Mouse (Mus musculus) layer of hippocampus, adult 18-20 months (tissue): ENCODE results near the gene Scrn2. TPM values are rescaled to one million over a fixed set of nuclear protein-coding genes. Genes with fewer than 3 reads are reported as not detected.

Experiments
- DNase-seq, 2 experiments: peaks; one replicate each; pipeline ENCODE4 v3.0.0; 2022; ENCODE audit warnings: low spot score in 2 of 2
- total RNA-seq, 2 experiments: library from RNA; stranded (reverse); gene quantifications; 2 replicates each; pipeline ENCODE4 v1.2.3; 2021

Scrn2 gene
- total RNA-seq, 2 experiments from 2014 or later: 4.0 to 4.9 TPM

DNA sequence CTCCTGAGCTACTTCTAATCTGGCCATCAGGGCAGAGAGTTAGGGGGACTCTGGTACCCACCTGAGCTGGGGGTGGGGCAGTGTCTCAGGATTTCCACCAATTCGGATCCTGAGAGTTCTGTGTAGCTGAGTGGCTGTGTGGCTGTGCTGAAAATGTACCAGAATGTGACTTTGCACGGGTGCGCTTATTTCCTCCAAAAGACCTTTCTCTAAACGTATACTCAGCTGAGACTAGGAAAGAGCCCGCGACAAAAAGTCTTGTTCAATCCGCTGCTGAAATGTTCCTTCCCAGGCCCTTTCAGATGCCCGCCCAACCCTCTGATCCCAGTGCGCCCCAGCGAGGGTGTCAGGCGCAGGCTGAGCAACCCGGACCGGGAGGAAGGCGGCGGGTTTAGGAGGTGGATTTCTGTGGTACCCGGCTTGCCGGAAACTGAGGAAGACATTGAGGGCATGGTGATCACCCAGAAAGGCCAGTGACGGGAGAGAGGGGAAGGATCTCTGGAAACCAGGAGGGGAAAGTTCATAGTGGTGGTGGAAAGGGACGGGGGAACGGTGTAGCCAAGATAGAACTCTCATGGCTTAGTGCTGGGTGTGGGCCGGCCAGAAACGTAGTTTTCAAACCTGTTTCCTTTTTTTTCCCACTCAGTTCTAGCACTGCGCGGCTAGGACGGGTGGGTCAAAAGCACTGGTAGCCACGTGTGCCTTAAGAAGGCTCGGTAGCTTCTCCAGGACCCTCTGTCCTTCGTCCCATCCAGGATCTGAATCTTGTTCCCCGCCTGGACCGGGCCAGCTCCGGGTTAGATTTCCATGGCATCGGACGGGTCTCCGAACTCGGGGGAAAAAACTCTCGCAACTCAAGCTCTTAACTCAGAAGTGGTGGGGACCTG is 11.8 kb upstream of the Scrn2 start:
- DNase-seq: no peak

DNA sequence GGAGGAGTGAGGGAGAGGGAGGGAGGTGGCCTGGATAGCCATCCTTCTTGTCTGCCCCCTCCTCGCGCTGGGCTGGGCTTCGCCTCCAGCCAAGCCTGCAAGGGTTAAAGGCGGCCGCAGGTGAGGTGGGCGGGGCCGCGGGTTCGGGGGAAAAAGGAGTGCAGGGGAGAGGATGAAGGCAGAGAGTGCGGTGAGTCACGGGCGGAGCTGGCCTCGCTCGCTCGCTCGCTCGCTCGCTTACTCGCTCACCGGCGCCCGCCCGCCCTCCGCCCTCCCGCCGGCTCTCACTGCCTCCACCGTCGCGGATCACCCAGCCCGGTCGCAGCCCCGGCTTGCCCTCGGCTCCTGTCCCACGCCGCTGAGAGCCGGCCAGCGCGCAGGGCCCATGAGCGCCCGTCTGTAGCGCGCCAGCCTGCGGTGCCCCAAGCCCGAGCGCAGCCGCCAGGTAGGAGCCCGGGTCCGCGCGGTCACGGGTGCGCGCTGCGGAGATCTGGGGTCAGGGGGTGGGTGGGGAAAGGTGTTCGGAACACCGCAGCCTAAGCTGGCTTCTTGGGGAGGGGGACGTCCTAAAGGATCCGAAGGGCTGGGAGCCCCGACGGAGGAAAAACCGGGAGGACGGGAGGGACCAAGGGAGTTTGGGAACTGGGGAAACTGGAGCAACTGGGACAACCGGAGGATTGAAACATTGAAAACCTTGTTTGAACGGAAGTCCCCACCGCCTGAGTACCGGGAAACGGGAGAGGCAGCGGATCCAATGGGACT is 11.0 kb upstream of the Scrn2 start:
- no peak for DNase-seq

DNA sequence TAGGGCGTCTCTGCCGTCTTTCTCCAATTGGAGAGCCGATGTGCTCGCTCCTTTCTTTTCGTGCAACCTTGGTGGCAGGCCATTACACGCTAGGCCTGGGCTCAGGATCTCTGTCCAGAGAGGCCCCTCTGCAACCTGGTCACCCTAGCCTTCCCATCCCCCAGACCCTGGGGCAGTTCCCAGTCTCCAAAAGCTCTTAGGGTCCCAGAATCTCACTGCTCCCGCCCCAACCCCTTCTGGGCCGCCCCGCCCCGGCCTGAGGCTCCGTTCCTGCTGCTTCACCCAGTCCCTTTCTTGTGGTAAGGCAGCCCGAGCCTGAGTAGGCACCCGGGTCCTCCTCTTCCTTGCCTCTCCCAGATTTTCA is 10.4 kb upstream of the Scrn2 start:
- DNase-seq: no peak

DNA sequence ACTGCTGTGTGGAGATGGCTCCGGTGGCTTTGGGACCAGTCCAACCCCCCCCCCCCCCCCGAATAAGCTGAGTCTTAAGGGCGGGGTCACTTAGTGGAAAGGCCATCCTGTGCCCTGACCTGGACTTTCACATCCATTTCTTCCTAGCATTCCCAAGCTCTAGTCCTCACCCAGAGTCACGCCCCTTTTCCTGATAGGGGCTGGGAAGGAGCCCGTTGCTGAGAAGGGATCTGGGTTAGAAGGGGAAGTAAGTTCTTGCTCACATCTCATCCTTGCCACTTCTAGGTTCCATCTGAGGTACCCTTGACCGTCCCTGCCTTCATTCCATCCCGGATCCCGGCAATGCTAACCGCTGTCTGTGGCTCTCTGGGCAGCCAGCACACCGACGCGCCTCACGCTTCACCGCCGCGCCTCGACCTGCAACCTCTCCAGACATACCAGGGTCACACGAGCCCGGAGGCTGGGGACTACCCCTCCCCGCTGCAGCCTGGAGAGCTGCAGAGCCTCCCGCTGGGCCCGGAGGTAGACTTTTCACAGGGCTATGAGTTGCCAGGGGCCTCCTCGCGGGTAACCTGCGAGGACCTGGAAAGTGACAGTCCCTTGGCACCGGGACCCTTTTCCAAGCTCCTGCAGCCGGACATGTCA is 8.5 kb upstream of the Scrn2 start:
- no peak for DNase-seq

DNA sequence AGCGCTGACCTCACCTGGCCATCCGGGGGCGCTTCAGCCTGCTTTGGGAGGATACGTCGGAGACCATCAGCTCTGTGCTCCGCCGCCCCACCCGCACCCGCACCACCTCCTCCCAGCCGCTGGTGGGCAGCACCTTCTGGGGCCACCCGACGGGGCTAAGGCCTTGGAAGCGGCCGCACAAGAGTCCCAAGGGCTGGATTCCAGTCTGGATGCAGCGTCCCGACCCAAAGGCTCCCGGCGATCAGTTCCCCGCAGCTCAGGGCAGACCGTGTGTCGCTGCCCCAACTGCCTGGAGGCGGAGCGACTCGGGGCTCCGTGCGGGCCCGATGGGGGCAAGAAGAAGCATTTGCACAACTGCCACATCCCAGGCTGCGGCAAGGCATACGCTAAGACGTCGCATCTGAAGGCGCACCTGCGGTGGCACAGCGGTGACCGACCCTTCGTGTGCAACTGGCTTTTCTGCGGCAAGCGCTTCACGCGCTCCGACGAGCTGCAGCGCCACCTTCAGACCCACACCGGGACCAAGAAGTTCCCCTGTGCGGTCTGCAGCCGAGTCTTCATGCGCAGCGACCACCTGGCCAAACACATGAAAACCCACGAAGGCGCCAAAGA is 7.8 kb upstream of the Scrn2 start:
- DNase-seq: peak; percentile 30 to 55

DNA sequence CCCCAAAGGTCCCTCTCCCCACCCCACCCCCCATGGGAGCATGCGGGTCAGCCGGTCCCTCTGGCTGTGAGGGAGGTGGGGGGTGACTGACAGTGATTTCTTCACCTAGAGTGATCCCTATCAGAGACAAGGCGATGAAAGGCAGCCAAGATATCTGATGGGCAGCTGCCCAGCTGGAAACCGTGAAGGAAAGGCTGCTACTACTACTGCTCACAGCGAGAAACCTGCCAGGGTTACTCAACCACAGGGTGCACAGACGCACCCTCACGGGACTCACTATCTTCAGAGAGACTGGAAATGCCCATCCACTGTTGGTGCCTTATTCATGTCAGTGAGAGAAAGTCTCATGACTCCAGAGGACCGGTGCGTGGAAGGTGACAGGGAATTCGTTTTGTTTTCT is 4.8 kb upstream of the Scrn2 start:
- DNase-seq: no peak

DNA sequence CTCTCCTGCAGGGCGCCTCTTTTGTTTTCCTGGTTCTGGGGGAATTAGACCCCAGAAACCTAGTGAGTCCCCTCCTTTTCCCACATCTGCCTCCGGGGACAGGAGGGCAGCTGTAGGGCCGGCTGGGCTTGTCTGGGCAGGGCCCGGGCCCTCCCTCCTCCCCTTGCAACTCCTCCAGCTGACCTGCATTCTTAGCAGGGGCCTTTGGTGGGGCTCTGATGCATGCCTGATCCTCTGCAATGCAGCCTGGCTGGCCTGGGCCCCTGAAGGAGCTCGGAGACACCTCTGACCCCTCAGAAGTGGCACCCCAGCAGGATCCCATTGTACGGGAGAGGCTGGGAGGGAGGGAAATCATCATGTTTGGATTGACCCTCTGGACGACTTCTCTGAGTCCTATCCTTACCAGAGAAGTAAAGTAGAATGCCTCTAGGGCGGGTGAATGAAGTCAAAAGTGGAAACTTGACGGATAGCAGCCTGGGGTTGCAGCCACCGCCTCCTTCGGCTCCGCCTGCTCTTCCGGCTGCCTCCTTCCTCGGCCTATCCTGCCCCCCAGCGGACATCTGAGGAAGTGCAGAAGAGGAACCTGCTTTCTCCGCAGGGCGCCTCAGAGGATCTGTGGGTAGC is 3.9 kb upstream of the Scrn2 start:
- DNase-seq: peak; percentile 65 to 82

DNA sequence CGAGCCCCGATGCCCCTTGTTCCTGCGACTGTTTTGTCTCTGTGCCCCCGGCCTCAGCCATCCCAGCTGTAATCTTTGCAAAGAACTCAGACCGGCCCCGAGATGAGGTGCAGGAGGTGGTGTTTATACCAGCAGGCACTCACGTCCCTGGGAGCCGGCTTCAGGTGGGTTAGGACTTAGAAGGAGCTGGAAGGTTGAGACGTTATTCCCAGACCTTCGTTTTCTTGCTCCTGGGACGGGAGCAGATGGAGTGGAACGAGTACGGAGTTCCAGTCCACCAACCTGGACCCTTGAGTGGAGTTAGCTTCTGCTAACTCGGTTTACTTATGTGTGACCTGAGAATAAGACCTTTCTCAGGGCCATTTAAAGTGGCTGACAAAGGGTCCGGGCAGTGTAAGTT is 688 bp downstream of the Scrn2 start:
- no peak for DNase-seq

DNA sequence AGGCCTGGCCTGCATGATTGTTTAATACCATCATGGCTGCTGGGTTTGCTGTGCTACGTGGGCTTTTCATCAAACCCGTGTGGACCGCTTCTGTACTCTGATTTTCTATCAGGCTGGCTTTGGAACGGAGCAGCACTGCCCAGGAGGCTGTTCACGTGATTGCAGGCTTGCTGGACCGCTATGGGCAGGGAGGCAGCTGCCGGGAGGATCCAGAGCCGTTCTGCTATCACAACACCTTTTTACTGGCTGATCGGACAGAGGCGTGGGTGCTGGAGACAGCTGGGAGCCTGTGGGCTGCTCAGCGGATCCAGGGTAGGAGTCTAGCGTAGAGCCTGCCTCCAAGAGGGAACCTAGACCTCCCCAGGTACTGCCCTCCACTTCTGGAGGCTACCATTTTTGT is 2.2 kb downstream of the Scrn2 start:
- DNase-seq: no peak

DNA sequence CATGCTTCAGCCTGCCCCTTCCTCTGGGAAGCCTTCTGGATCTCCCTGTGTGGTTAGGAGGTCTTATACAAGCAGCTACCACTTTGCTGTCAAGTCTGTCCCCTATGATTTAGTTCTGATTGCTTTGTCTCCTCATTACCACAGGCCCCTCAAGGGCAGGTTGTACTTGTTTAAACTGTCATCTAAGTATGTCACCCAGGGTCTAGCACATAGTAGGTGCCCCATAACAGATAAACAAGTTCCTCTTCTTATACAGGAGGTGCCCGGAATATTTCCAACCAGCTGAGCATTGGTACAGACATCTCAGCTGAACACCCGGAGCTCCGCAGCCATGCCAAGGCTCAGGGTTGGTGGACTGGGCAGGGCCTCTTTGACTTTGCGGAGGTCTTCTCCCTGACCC is 2.8 kb downstream of the Scrn2 start:
- no peak for DNase-seq

DNA sequence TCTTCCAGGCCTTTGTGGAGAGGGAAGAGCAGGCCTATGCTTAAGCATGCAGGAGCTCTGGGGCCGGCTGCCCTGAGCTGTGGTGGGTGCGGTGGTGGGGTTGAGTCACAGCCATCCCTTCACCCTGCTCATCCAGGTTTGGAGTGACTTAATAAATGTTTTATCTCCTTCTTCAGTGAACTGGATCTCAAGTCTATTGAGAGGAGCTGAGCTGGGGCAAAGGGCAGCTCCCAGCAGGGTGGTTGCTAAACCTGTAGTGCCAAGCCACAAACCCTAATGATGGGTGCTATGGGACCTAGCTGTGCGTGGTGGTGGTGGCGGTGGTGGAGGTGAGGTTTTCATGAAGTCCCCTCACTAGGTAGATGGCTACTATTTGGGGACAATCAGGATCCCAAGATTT is 4.0 kb downstream of the Scrn2 start:
- no peak for DNase-seq

DNA sequence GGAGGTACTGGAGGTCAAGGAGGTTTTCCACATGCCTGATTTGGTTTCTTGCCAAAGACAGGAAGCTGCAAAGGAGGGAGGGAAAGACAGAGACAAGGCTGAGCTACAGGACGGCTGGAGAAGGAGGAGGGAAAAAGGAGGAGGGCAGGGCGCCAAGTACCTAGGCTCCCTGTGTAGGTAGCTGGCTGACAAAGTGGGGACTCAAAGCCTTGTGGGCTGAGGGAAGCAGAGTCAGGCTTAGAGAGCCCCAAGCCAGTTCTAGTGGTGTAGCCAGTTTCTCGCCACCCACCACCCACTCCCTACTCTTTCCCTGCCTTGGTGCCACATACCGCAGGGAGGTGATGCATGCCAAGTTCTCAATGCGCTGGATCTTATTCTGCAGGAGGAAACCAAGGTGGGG is 6.4 kb downstream of the Scrn2 start:
- DNase-seq: no peak

DNA sequence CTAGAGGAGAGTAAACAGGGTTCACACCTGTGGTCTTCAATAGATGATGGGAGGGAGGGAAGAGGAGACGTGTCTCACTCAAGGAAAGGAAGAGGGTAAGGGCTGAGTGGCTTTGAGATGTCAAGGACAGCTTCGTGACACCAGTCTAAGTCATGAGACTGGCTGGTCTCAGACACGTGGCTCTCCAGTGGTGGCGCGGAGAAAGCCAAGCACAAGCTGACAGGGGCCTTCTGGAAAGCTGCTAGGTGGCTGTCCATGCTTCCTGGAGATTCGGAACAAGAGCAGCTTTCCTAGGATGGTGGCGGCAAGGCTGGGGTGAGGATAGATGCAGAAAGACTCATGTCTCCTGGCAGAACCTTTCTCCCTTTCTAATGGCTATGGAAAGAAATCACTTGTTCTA is 9.1 kb downstream of the Scrn2 start:
- no peak for DNase-seq

DNA sequence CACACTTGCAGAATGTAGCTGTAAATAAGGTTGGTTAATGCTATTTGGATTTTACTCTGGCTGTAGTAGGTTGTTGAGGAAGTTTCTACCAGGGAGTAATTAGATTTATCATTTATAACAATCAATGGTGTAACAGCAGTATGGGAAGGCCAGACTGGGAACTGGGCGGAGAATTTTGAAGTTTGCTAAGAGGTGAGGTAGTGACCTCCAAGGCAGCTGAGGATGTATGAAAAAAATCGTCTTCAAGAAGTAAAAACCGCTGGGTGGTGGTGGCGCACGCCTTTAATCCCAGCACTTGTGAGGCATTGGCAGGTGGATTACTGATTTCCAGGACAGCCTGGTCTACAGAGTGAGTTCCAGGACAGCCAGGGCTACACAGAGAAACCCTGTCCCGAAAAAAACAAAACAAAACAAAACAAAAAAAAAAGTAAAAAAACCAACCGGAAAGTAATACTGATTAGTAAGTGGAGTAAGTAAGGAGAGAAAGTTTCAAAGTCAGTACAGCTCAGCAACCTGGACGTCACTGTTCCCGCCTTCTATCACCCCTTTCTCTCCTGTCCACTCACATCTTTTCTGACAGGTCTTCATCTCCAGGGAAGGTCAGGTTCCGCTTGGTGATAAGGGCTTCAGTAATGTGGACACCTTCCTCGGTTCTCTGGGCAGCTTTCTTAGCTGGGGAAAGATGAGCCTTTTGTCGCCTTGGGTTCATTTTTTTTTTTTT is 10.7 kb downstream of the Scrn2 start:
- no peak for DNase-seq

DNA sequence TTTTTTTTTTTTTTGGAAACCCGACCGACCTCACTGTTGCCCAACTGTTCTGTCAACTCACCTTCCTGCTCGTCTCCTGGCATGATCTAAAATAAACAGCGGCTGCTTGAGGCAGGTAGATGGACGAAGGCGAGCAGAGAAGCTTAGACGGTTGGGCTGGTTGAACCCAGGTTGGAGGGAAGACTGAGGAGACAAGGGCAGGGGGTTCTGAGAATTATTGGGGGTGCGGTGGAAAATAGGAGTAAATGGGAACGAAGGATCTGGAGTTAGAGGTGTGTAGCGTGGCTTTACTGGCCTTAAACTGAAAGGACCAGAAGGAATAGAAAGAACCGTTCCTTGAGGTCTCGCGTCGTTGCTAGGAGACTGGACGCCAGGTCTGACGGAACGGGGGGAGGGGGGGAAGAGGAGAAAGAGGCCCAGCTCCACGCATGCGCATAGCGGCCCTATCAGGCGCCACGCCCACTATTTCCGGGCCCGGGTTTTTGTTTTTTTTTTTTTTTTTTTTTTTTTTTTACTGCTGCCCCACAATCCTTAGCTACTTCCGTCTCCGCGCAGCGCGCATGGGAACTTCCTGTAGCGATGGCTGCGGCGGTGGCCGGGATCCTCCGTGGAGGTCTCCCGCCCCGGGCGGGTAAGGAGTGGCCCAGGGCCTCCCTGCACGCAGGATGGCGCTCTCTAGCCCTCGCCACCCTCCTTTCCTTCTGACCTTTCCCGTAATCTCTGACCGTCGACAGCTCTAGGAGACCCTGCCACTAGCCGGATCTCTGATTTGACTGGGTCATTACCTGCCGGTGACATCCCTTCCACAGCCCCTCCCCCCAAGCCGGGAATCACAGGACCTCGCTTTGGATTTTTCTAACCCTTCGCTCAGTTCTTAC is 11.5 kb downstream of the Scrn2 start, which contains the start of the genes Lrrc46 and Mrpl10:
Gene Lrrc46, minus strand, starts transcription at position 386 of the 878 bp plus-strand sequence.
Gene Mrpl10, plus strand, starts transcription at position 539 of the 878 bp plus-strand sequence.
- DNase-seq: peak; percentile 76 to 86

DNA sequence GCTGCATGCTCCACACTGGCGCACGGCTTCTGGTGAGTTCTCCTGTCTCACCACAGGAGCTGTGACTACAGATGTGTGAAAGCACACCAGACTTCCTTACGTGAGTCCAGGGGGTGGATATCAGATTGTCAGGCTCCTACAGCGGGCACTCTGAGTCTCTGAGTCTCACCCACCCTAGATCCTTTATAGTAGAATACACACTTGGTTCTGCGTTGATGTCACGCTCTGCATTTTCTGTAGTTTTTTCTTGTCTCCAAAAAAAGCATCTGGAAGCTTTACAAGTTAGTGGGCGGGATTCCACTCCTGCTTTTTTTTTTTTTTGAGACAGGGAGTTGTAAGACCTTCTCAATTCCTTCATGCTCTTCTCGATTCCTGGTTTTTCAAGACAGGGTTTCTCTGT is 15.2 kb downstream of the Scrn2 start:
- DNase-seq: no peak

DNA sequence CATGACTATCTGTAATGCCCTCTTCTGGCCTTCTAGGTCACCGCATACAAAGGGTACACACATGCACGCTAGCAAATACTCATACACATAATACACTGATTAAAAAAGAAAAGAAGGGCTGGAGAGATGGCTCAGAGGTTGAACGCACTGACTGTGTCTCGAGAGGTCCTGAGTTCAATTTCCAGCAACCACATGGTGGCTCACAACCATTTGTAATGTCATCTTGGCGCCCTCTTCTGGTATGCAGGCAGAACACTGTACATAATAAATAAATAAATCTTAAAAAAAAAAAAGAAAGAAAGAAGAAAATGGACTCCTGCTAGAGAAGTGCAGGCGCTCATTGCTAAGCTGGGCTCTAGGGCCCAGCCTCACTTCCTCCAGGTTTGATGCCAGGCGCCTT is 16.1 kb downstream of the Scrn2 start:
- no peak for DNase-seq

DNA sequence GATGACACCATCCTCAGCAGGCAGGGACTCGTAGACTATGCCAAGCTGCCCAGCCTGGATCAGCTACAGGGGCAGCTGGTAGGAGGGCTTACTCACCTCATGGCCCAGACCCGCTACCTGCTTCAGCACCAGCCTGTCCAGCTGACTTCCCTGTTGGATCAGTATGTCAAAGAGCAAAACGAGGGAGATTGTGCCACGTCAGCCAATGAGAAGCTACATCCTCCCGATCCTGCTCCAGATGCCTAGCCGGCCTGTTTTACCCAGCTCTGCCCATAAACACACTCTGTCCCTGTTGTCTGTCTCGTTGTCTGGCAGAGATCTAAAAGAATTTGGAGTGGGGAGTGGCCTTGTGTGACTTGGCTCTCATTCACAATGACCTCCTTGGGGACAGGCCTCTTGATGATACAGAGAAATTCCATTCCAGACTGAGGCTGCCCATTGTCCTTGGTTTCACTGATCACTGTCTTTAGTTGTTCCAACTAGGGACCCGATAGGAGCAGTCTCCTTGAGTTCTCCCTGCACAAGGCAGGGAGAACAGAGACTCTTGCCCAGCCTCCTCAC is 18.4 kb downstream of the Scrn2 start:
- DNase-seq: no peak

DNA sequence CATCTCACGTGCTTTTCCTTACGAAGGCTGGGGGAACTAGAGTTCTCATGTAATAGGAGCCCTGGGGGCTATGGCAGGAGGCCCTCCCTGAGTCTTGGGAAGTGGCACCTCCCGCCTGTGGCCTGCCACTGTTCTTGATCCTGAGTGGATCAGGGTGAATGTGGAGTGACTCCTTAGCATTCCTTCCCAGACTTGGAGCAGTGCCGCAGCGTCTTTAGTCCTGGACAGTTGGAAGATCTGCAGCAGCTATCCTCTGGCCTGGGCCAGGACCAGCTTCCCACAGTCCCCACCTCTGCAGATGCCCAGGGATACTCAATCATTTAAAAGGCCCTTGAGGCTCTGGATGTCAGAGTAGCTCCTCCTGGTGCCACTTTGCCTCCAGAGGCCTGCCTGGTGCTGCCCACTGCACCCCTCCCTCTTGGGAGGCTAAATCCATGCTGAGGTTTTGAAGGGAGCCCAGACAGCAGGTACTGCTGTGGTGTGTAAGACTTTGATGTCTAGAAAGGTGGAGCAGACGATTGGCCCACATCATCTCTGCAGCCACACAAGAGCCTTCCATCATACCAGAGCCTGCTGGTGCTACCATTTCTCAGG is 19.9 kb downstream of the Scrn2 start:
- no peak for DNase-seq
